11 mouse cellular contexts compared by ENCODE assay signal in genomic region chr17:24203068-24203467, GRCm38 (mm10). TPM values are rescaled to one million over a fixed set of nuclear protein-coding genes. Genes with fewer than 3 reads are reported as not detected.
A peak's percentile ranks its signal among the peaks of the same experiment; 100 is the strongest.
DNase-seq lines count a peak whose midpoint lies in the region; ATAC-seq and TF ChIP-seq lines count a peak whose summit lies in the region.
"Had no signal": no experiment of that assay in that cellular context is flagged by ENCODE, and none has a peak within 500 bp of the region (broad histone marks: within the 10 kb centered on the region; RNA-seq: fewer than 3 reads in every experiment).

No protein-coding gene starts in this region.

- H3K27ac ChIP-seq in heart, embryonic 14.5 days (replicated peaks in 1 of 2; ENCODE audit: control insufficient read depth in 1 of 2, insufficient read depth in 1 of 2, low read depth in 2 of 2, low read length in 2 of 2): no peak overlapping the region
- no peak overlapping the region for H3K27ac ChIP-seq in embryonic facial prominence, embryonic 10.5 days (replicated peaks)
- no peak overlapping the region for H3K27ac ChIP-seq in limb, embryonic 14.5 days (replicated peaks; ENCODE audit: low read depth, low read length)
- H3K27ac ChIP-seq: embryonic facial prominence, embryonic 12.5 days had no signal

- intact Hi-C loops in heart, postnatal 25 days (cut with DNase I): no loop called here

- H3K79me2 ChIP-seq in myocyte (ENCODE audit: control insufficient read depth, insufficient read depth): no peaks in the 10 kb centered on the region

- peaks cover 20% of the 10 kb centered on the region for H3K27me3 ChIP-seq in heart, embryonic 14.5 days (ENCODE audit: control insufficient read depth, insufficient read depth, low read length)
- H3K27me3 ChIP-seq in embryonic facial prominence, embryonic 10.5 days (replicated peaks; ENCODE audit: low read depth, poor library complexity, severe bottlenecking): peaks cover 22% of the 10 kb centered on the region
- H3K27me3 ChIP-seq in limb, embryonic 14.5 days (ENCODE audit: control insufficient read depth, insufficient read depth, low read length): no peaks in the 10 kb centered on the region
- H3K27me3 ChIP-seq in myocyte (ENCODE audit: control insufficient read depth, insufficient read depth, insufficient read length): no peaks in the 10 kb centered on the region
- H3K27me3 ChIP-seq: embryonic facial prominence, embryonic 12.5 days had no signal

- no peak overlapping the region for H3ac ChIP-seq in myocyte (ENCODE audit: control insufficient read depth, insufficient read length)

- no peaks in the 10 kb centered on the region for H3K9me3 ChIP-seq in heart, embryonic 14.5 days (ENCODE audit: control insufficient read depth, low read length)
- H3K9me3 ChIP-seq in embryonic facial prominence, embryonic 10.5 days: no peaks in the 10 kb centered on the region
- no peaks in the 10 kb centered on the region for H3K9me3 ChIP-seq in limb, embryonic 14.5 days (ENCODE audit: control insufficient read depth, low read length)
- H3K9me3 ChIP-seq: embryonic facial prominence, embryonic 12.5 days had no signal

- H3K4me2 ChIP-seq in heart, embryonic 14.5 days (ENCODE audit: low read length): peak overlapping the region; percentile 97
- no peak overlapping the region for H3K4me2 ChIP-seq in limb, embryonic 14.5 days (replicated peaks; ENCODE audit: low read depth, low read length, severe bottlenecking)
- H3K4me2 ChIP-seq in myocyte (ENCODE audit: low read depth): peak overlapping the region; percentile 6
- H3K4me2 ChIP-seq: embryonic facial prominence, embryonic 12.5 days had no signal

- no peak for ATAC-seq in heart, embryonic 14.5 days (ENCODE audit: insufficient number of reproducible peaks, insufficient read depth, low FRiP score, low read depth)
- ATAC-seq in limb, embryonic 14.5 days (ENCODE audit: low FRiP score, low read depth): no peak

- no peak overlapping the region; the same call in 1 of the 2 replicates for H3K9ac ChIP-seq in heart, embryonic 14.5 days (ENCODE audit: low read length)
- peak overlapping the region; percentile 40; the same call in 1 of the 2 replicates for H3K9ac ChIP-seq in limb, embryonic 14.5 days (ENCODE audit: low read depth, low read length, severe bottlenecking)
- H3K9ac ChIP-seq: embryonic facial prominence, embryonic 12.5 days had no signal

- no peaks in the 10 kb centered on the region for H3K36me3 ChIP-seq in heart, embryonic 14.5 days (ENCODE audit: control insufficient read depth, insufficient read depth, low read length)
- H3K36me3 ChIP-seq in embryonic facial prominence, embryonic 10.5 days (replicated peaks): no peaks in the 10 kb centered on the region; the same call in 1 of the 2 replicates
- H3K36me3 ChIP-seq in limb, embryonic 14.5 days (ENCODE audit: control insufficient read depth, insufficient read depth, low read length): 0 out of 2 replicates have a peak, but pooled peaks cover 2% of the 10 kb centered on the region
- no peaks in the 10 kb centered on the region for H3K36me3 ChIP-seq in myocyte (ENCODE audit: control insufficient read depth, insufficient read depth)
- H3K36me3 ChIP-seq: embryonic facial prominence, embryonic 12.5 days had no signal

- peaks cover 31 to 60% of the 10 kb centered on the region in 2 experiments for H3K4me1 ChIP-seq in heart, embryonic 14.5 days (ENCODE audit: control insufficient read depth in 2 of 2, insufficient read depth in 2 of 2, low read length in 2 of 2)
- H3K4me1 ChIP-seq in embryonic facial prominence, embryonic 10.5 days: peaks cover 53% of the 10 kb centered on the region
- peaks cover 49% of the 10 kb centered on the region for H3K4me1 ChIP-seq in limb, embryonic 14.5 days (ENCODE audit: control insufficient read depth, insufficient read depth, low read length)

- no peak for DNase-seq in heart, postnatal 25 days (ENCODE audit: low spot score)
- DNase-seq in embryonic facial prominence, embryonic 10.5 days (ENCODE audit: low spot score): no peak
- DNase-seq in limb, embryonic 14.5 days (ENCODE audit: low spot score): no peak
- DNase-seq in embryo, embryonic 11 days: no peak
- no peak for DNase-seq in right cerebral cortex, postnatal 10 days (ENCODE audit: low spot score in 2 of 2)
- no peak for DNase-seq in right cerebral cortex, adult 18-20 months
- DNase-seq: heart, postnatal 14 days had no signal

- no peak overlapping the region for H3K4me3 ChIP-seq in heart, embryonic 14.5 days (ENCODE audit: control insufficient read depth in 1 of 2, insufficient read depth in 1 of 2, low read depth in 1 of 2, low read length in 2 of 2)
- H3K4me3 ChIP-seq in embryonic facial prominence, embryonic 10.5 days: 0 out of 2 replicates have a peak overlapping the region, but pooled peaks have one; percentile 6
- H3K4me3 ChIP-seq in limb, embryonic 14.5 days (replicated peaks; ENCODE audit: low read length): no peak overlapping the region
- no peak overlapping the region for H3K4me3 ChIP-seq in myocyte
- H3K4me3 ChIP-seq: embryonic facial prominence, embryonic 12.5 days had no signal

- no peak for TF ChIP-seq POLR2A in limb, embryonic 14.5 days (IDR thresholded peaks at IDR 0.05; ENCODE audit: borderline replicate concordance, extremely low read depth, insufficient read depth, insufficient read length)
- no peak for TF ChIP-seq POLR2A in myocyte (IDR thresholded peaks at IDR 0.05; ENCODE audit: insufficient read length, low read depth)

- WGBS in heart, embryonic 14.5 days: 26% methylated on average over 4 of the region's 4 CpGs
- 45% methylated on average over 4 of the region's 4 CpGs for WGBS in embryonic facial prominence, embryonic 10.5 days
- 46% methylated on average over 4 of the region's 4 CpGs for WGBS in limb, embryonic 14.5 days

TF ChIP-seq in myocyte, 11 proteins besides CTCF, POLR2A, EP300 and RAD21:
- no peak for TF ChIP-seq E2F4 (IDR thresholded peaks at IDR 0.05; ENCODE audit: insufficient read depth)
- TF ChIP-seq POLR2AphosphoS2 (IDR thresholded peaks at IDR 0.05; ENCODE audit: insufficient read length, low read depth): no peak
- TF ChIP-seq MYOG (IDR thresholded peaks at IDR 0.05; ENCODE audit: control insufficient read depth in 1 of 3, insufficient read depth in 1 of 3, insufficient read length in 2 of 3, low read depth in 2 of 3): no peak
- TF ChIP-seq TCF3 (IDR thresholded peaks at IDR 0.05; ENCODE audit: insufficient read length, low read depth): no peak

RNA-seq across cellular contexts. Expression of gene Tbc1d24, which starts 2.3 kb away (rescaled TPM):
- polyA plus RNA-seq in heart, embryonic 14.5 days (2014; fragmentation: Nextera tagmentation; extraction: Ambion mirVana): 4.3 and 4.5 TPM in 2 replicates
- 1 to 10 TPM; 8.3 to 9.4 TPM for total RNA-seq in heart, postnatal 25 days (2021)
- polyA plus RNA-seq in embryonic facial prominence, embryonic 10.5 days (2016; fragmentation: Nextera tagmentation; extraction: Ambion mirVana): 6.0 and 6.1 TPM in 2 replicates
- 31.9 and 52.5 TPM in 2 replicates for polyA plus RNA-seq in limb, embryonic 14.5 days (2012; rRNA removed)
- polyA plus RNA-seq in limb, embryonic 14.5 days (2014; fragmentation: Nextera tagmentation; extraction: Ambion mirVana): 6.3 and 8.0 TPM in 2 replicates
- polyA plus RNA-seq in myocyte (2012; fragmentation: generic; extraction: Trizol): 4.3 TPM

RNA-seq across cellular contexts. Expression of gene Ntn3, which starts 6.3 kb away (rescaled TPM):
- polyA plus RNA-seq in heart, embryonic 14.5 days (2014; fragmentation: Nextera tagmentation; extraction: Ambion mirVana): 1.3 and 1.6 TPM in 2 replicates
- under 1 TPM; 0.64 to 0.73 TPM for total RNA-seq in heart, postnatal 25 days (2021)
- 5.0 and 7.3 TPM in 2 replicates for polyA plus RNA-seq in embryonic facial prominence, embryonic 10.5 days (2016; fragmentation: Nextera tagmentation; extraction: Ambion mirVana)
- polyA plus RNA-seq in limb, embryonic 14.5 days (2012; rRNA removed): 32.6 and 42.5 TPM in 2 replicates
- polyA plus RNA-seq in limb, embryonic 14.5 days (2014; fragmentation: Nextera tagmentation; extraction: Ambion mirVana): 14.5 and 19.8 TPM in 2 replicates
- 0.13 TPM for polyA plus RNA-seq in myocyte (2012; fragmentation: generic; extraction: Trizol)
- total RNA-seq: monocyte, adult 5-6 weeks had no signal

RNA-seq across cellular contexts. Expression of gene Tedc2, which starts 17.6 kb away (rescaled TPM):
- polyA plus RNA-seq in heart, embryonic 14.5 days (2014; fragmentation: Nextera tagmentation; extraction: Ambion mirVana): 5.2 and 5.4 TPM in 2 replicates
- total RNA-seq in heart, postnatal 25 days (2021): 1 to 10 TPM; 1.7 to 2.2 TPM
- polyA plus RNA-seq in embryonic facial prominence, embryonic 10.5 days (2016; fragmentation: Nextera tagmentation; extraction: Ambion mirVana): 23.0 and 24.8 TPM in 2 replicates
- 35.4 and 39.2 TPM in 2 replicates for polyA plus RNA-seq in limb, embryonic 14.5 days (2012; rRNA removed)
- polyA plus RNA-seq in limb, embryonic 14.5 days (2014; fragmentation: Nextera tagmentation; extraction: Ambion mirVana): 10.2 and 12.2 TPM in 2 replicates
- polyA plus RNA-seq in myocyte (2012; fragmentation: generic; extraction: Trizol): 3.7 TPM

RNA-seq across cellular contexts. Expression of gene Atp6v0c, which starts 33.6 kb away (rescaled TPM):
- polyA plus RNA-seq in heart, embryonic 14.5 days (2014; fragmentation: Nextera tagmentation; extraction: Ambion mirVana): 581 and 616 TPM in 2 replicates
- total RNA-seq in heart, postnatal 25 days (2021): 100 to 1,000 TPM; 225 to 246 TPM
- polyA plus RNA-seq in embryonic facial prominence, embryonic 10.5 days (2016; fragmentation: Nextera tagmentation; extraction: Ambion mirVana): 422 and 435 TPM in 2 replicates
- 487 and 720 TPM in 2 replicates for polyA plus RNA-seq in limb, embryonic 14.5 days (2012; rRNA removed)
- 511 and 522 TPM in 2 replicates for polyA plus RNA-seq in limb, embryonic 14.5 days (2014; fragmentation: Nextera tagmentation; extraction: Ambion mirVana)
- polyA plus RNA-seq in myocyte (2012; fragmentation: generic; extraction: Trizol): 432 TPM

RNA-seq across cellular contexts. Expression of gene Amdhd2, which starts 39.5 kb away (rescaled TPM):
- polyA plus RNA-seq in heart, embryonic 14.5 days (2014; fragmentation: Nextera tagmentation; extraction: Ambion mirVana): 23.6 and 26.0 TPM in 2 replicates
- total RNA-seq in heart, postnatal 25 days (2021): 1 to 10 TPM; 9.1 to 9.6 TPM
- polyA plus RNA-seq in embryonic facial prominence, embryonic 10.5 days (2016; fragmentation: Nextera tagmentation; extraction: Ambion mirVana): 44.6 and 50.0 TPM in 2 replicates
- polyA plus RNA-seq in limb, embryonic 14.5 days (2012; rRNA removed): 31.2 and 39.6 TPM in 2 replicates
- polyA plus RNA-seq in limb, embryonic 14.5 days (2014; fragmentation: Nextera tagmentation; extraction: Ambion mirVana): 27.4 and 32.6 TPM in 2 replicates
- 29.8 TPM for polyA plus RNA-seq in myocyte (2012; fragmentation: generic; extraction: Trizol)
